30 mouse cellular contexts compared by ENCODE assay signal in the genomic region with DNA sequence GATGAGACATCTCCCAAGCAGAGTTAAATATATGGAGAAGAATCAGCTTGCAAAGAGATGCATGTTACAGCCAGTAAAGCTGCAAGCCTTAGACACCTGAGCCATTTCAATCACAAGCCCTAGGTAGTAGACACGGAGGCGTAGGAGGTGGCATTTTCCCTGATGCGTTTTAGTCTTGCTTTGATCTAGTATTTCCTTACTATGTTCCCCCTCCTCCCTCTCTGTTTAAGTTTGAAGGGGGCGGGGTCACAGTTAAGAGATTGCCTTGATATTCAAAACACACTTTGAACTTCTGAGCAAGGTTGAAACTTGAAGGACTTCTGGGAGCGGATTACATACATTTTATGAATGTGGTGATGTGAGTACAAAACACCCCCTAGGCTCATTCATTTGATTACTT.
A peak's percentile ranks its signal among the peaks of the same experiment; 100 is the strongest.
DNase-seq lines count a peak whose midpoint lies in the region; ATAC-seq and TF ChIP-seq lines count a peak whose summit lies in the region.
"Had no signal": no experiment of that assay in that cellular context is flagged by ENCODE, and none has a peak within 500 bp of the region (broad histone marks: within the 10 kb centered on the region; RNA-seq: fewer than 3 reads in every experiment).

No protein-coding gene starts in this region.

- H3K9me3 ChIP-seq in limb, embryonic 14.5 days (ENCODE audit: control insufficient read depth, low read length) = no peaks in the 10 kb centered on the region
- no peaks in the 10 kb centered on the region for H3K9me3 ChIP-seq in limb, embryonic 10.5 days (replicated peaks)
- H3K9me3 ChIP-seq: embryonic facial prominence, embryonic 15.5 days; heart, embryonic 12.5 days; limb, embryonic 15.5 days; liver, embryonic 13.5 days; neural tube, embryonic 15.5 days had no signal

- peak; percentile 17 for DNase-seq in limb, embryonic 14.5 days (ENCODE audit: low spot score)
- DNase-seq in limb, embryonic 10.5 days (ENCODE audit: low spot score) = no peak
- DNase-seq in CD4-positive, CD25-positive, alpha-beta regulatory T cell, adult 2 months (ENCODE audit: low read depth, low spot score) = peak; percentile 83
- DNase-seq in T-cell, adult 2 months (ENCODE audit: low spot score) = peak; percentile 27
- no peak for DNase-seq in adrenal gland, adult 8-10 months
- no peak for DNase-seq in right cerebral cortex, postnatal 10 days (ENCODE audit: low spot score in 2 of 2)
- DNase-seq: adrenal gland, adult 2 months; B cell, adult 2 months; cerebellum, adult 8-10 months; cerebellum, postnatal 36 days; gastrocnemius, adult 2 months; gastrocnemius, postnatal 36 days; heart, adult 18-20 months; heart, postnatal 4 days; kidney, adult 18-20 months; kidney, postnatal 4 days; liver, embryonic 13.5 days; lung, adult 18-20 months; midbrain, embryonic 14.5 days; retina, postnatal 1 day; right cerebral cortex, postnatal 25 days had no signal

- ATAC-seq in limb, embryonic 14.5 days (ENCODE audit: low FRiP score, low read depth) = no peak
- ATAC-seq in inflammation-experienced regulatory T-cells, adult 6 months = peak; percentile 96
- ATAC-seq: forebrain, embryonic 14.5 days; lung, postnatal 0 days; Patski had no signal

- no peak overlapping the region for H3K4me2 ChIP-seq in limb, embryonic 14.5 days (replicated peaks; ENCODE audit: low read depth, low read length, severe bottlenecking)
- H3K4me2 ChIP-seq: embryonic facial prominence, embryonic 15.5 days; heart, embryonic 12.5 days; hindbrain, embryonic 14.5 days; limb, embryonic 15.5 days; liver, embryonic 13.5 days; neural tube, embryonic 15.5 days had no signal

- no peak overlapping the region for H3K27ac ChIP-seq in limb, embryonic 14.5 days (replicated peaks; ENCODE audit: low read depth, low read length)
- H3K27ac ChIP-seq in limb, embryonic 10.5 days = no peak overlapping the region
- H3K27ac ChIP-seq: embryonic facial prominence, embryonic 15.5 days; gastrocnemius, adult 2 months; hindbrain, embryonic 14.5 days; limb, embryonic 15.5 days; liver, embryonic 13.5 days; neural tube, embryonic 15.5 days had no signal

- H3K27me3 ChIP-seq in limb, embryonic 14.5 days (ENCODE audit: control insufficient read depth, insufficient read depth, low read length) = no peaks in the 10 kb centered on the region
- no peaks in the 10 kb centered on the region for H3K27me3 ChIP-seq in limb, embryonic 10.5 days (ENCODE audit: low read depth, poor library complexity, severe bottlenecking)
- H3K27me3 ChIP-seq: embryonic facial prominence, embryonic 15.5 days; heart, embryonic 12.5 days; limb, embryonic 15.5 days; liver, embryonic 13.5 days; neural tube, embryonic 15.5 days; Patski had no signal

- no peak for TF ChIP-seq POLR2A in limb, embryonic 14.5 days (IDR thresholded peaks at IDR 0.05; ENCODE audit: borderline replicate concordance, extremely low read depth, insufficient read depth, insufficient read length)

- H3K9ac ChIP-seq in limb, embryonic 14.5 days (ENCODE audit: low read depth, low read length, severe bottlenecking) = no peak overlapping the region
- H3K9ac ChIP-seq: embryonic facial prominence, embryonic 15.5 days; heart, embryonic 12.5 days; hindbrain, embryonic 14.5 days; limb, embryonic 15.5 days; liver, embryonic 13.5 days; neural tube, embryonic 15.5 days had no signal

- no peaks in the 10 kb centered on the region for H3K36me3 ChIP-seq in limb, embryonic 14.5 days (ENCODE audit: control insufficient read depth, insufficient read depth, low read length)
- no peaks in the 10 kb centered on the region for H3K36me3 ChIP-seq in limb, embryonic 10.5 days
- H3K36me3 ChIP-seq: embryonic facial prominence, embryonic 15.5 days; heart, embryonic 12.5 days; limb, embryonic 15.5 days; liver, embryonic 13.5 days; neural tube, embryonic 15.5 days had no signal

- WGBS in limb, embryonic 14.5 days = 55% methylated on average over 5 of the region's 5 CpGs
- WGBS in limb, embryonic 10.5 days = 71% methylated on average over 5 of the region's 5 CpGs

- no peaks in the 10 kb centered on the region for H3K4me1 ChIP-seq in limb, embryonic 14.5 days (ENCODE audit: control insufficient read depth, insufficient read depth, low read length)
- H3K4me1 ChIP-seq in limb, embryonic 10.5 days = no peaks in the 10 kb centered on the region
- H3K4me1 ChIP-seq: embryonic facial prominence, embryonic 15.5 days; heart, embryonic 12.5 days; limb, embryonic 15.5 days; liver, embryonic 13.5 days had no signal

- H3K4me3 ChIP-seq in limb, embryonic 14.5 days (replicated peaks; ENCODE audit: low read length) = no peak overlapping the region
- no peak overlapping the region for H3K4me3 ChIP-seq in limb, embryonic 10.5 days
- H3K4me3 ChIP-seq: embryonic facial prominence, embryonic 15.5 days; gastrocnemius, adult 2 months; heart, embryonic 12.5 days; limb, embryonic 15.5 days; liver, embryonic 13.5 days; neural tube, embryonic 15.5 days had no signal

Comparison
In these comparisons a context has a peak if more than half of its experiments do, and no peak if none do; other contexts are left out.
1. DNase-seq: peak in limb, embryonic 14.5 days (single experiment), CD4-positive, CD25-positive, alpha-beta regulatory T cell, adult 2 months (single experiment) and T-cell, adult 2 months (single experiment); none in limb, embryonic 10.5 days (single experiment), adrenal gland, adult 8-10 months (single experiment) and right cerebral cortex, postnatal 10 days (0 of 2).